Mouse (Mus musculus): ENCODE data around the gene Spint4. TPM values are rescaled to one million over a fixed set of nuclear protein-coding genes. Genes with fewer than 3 reads are reported as not detected.
A peak's percentile ranks its signal among the peaks of the same experiment; 100 is the strongest.

The Spint4 gene
- total RNA-seq, 2 experiments from 2014 or later, result not detected

DNA sequence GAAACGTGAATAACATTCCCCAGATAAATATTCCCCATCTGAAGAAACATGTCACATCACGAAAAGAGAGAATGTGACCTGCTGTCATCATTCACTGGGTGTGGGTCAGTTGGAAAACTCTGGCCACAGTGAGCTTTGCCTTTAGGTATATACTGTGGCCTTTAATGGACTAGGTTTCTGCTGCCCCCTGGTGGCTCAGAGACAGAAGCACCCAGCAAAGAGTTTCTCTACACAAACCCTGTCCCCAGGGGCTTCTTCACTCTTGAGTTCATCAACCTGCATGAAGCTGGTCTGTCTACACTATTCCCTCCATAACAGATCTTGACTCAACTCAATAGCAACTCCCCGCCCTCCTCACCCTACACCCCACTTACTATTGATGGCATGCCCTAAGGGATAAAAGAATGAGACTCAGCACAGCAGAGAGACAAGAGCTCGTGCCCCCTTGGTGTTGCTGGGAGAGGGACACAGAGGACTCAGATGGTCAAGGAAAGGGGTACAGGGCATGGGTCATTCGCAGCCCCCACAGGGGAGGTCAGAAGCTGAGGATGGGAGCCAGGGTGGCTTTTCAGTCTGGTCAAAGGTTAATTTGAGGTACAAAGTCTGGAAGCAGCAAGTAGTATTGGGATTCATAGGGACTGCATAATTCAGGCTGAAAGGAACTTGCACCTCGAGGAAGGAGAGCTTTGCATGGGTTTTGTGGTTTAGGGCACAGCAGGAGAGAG lies 27.8 kb downstream of the Spint4 start:
- DNase-seq, result peak; percentile 70 to 80
- intact Hi-C loops (cut with DNase I), result loop anchor here (1.0 kb wide), 2 partner anchors 47 to 134 kb away; no protein-coding TSS in a partner anchor

- intact Hi-C loops (cut with DNase I), result no loop called here
- no peak for DNase-seq
Measured at GRCm38 (mm10) chr2:164731719-164732118, 33.4 kb downstream of the Spint4 start.

DNA sequence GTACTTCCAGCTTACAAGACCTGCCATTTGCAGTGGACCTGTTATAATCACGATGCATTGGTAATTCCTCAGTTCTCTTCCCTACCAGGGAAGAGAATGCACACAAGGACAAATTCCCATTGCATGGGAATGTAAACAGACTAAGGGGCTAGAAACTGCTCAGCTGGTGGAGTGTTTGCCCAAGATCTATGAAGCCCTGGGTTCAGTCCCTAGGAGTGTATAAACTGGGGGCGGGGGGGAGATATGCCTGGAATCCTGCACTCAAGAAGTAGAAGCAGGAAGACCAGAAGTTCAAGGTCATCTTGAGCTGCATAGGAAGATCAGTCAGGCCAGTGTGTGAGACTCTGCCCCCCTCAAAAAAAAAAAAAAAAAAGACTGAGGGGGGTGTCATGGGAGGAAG lies 35.0 kb downstream of the Spint4 start:
- DNase-seq, result no peak
- intact Hi-C loops (cut with DNase I), result no loop called here

- intact Hi-C loops (cut with DNase I), result no loop called here
- DNase-seq, result no peak
Measured at GRCm38 (mm10) chr2:164734839-164735238, 36.5 kb downstream of the Spint4 start.

DNA sequence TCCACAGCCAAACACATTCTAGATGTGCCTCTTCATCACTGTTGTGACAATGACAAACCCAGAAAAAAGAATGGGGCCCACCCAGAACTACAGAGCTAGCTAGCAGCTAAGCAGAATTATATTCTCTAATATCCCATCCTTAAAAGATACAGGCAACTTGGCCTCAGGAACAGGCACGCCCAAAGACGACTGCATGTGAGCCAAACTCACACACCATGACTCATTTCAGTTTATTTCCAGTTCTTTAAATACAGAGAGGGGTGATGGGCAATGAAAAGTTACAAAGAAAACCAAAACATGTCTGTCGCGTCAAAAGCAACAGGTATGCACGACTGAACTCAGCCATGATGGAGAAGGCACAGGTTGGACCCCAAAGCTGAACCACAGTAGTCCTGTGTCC lies 37.1 kb downstream of the Spint4 start:
- DNase-seq, result no peak
- intact Hi-C loops (cut with DNase I), result no loop called here

- no peak for DNase-seq
- intact Hi-C loops (cut with DNase I), result no loop called here
Measured at GRCm38 (mm10) chr2:164737377-164738090, 39.2 kb downstream of the Spint4 start.

DNA sequence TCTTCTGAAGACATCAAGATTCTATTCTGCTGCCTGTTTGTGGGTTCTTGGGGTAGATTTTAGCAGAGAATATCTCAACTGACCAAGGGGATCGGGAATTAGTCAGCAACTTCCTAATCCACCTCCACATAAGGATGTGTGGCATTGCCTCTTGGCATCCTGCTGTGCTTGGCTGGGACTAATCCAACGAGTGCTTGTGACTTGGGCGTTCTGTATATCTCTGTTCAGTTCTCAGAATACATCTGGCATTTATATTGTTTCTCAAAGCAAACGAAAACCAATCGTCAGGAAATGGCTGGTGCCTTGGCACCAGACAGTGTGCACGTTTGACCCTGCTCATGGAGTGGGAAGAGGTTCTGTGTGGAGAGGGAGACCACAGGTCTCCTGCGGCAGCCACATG lies 41.6 kb downstream of the Spint4 start:
- intact Hi-C loops (cut with DNase I), result no loop called here
- no peak for DNase-seq

DNA sequence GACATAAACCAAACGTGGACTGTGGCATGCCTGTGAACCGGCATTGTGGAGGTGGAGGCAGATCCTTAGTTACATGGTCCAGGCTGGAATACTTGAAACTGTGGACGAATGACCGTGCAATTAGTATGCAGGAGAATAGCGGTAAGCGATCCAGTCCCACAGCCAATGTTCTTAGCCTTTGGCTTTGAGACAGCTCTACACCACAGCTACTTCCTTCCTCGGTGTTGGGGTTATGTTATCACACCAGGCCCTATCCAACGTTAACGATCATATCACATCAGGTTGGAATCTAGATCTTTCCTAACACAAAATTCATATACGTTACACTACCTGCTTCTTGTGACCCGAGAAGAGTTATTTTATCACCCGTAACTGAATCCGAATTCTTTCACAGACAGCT lies 46.7 kb downstream of the Spint4 start:
- intact Hi-C loops (cut with DNase I), result no loop called here
- DNase-seq, result no peak

GRCm38 (mm10) chr2:164745843-164746479 lies 47.7 kb downstream of the Spint4 start, which contains the start of the genes Wfdc3 and Dnttip1:
Gene Wfdc3 (minus strand): TSS chr2:164745931.
Gene Dnttip1 (plus strand): TSS chr2:164745983.
- peak; percentile 95 to 98 for DNase-seq
- intact Hi-C loops (cut with DNase I), result loop anchor here (2.0 kb wide), 1 partner anchor 21 kb away; no protein-coding TSS in a partner anchor

GRCm38 (mm10) chr2:164746693-164747092 lies 48.4 kb downstream of the Spint4 start:
- intact Hi-C loops (cut with DNase I), result loop anchor here (2.0 kb wide), 1 partner anchor 20 kb away; no protein-coding TSS in a partner anchor
- DNase-seq, result no peak

- DNase-seq, result no peak
- intact Hi-C loops (cut with DNase I), result no loop called here
Measured at GRCm38 (mm10) chr2:164748191-164748590, 49.9 kb downstream of the Spint4 start.

GRCm38 (mm10) chr2:164748991-164749390 lies 50.7 kb downstream of the Spint4 start:
- no peak for DNase-seq
- intact Hi-C loops (cut with DNase I), result no loop called here

Other genes with a start within 250 kb of the Spint4 start
- gene Sys1, start 241.5 kb upstream of the Spint4 start, total RNA-seq (2021), result 10 to 100 TPM; 21.3 to 25.1 TPM
- gene Gm20458, start 237.5 kb upstream of the Spint4 start, total RNA-seq (2021), result 1 to 10 TPM; 5.5 to 7.4 TPM
- gene Trp53tg5, start 224.8 kb upstream of the Spint4 start, total RNA-seq (2021), result not detected
- 10 to 100 TPM; 17.1 to 18.9 TPM for gene Dbndd2, start 212.4 kb upstream of the Spint4 start, total RNA-seq (2021)
- 10 to 100 TPM; 56.4 to 56.8 TPM for gene Pigt, start 201.0 kb upstream of the Spint4 start, total RNA-seq (2021)
- gene Wfdc2, start 136.1 kb upstream of the Spint4 start, total RNA-seq (2021), result 1 to 10 TPM in 1 of 2 experiments, under 1 TPM in 1; 0.84 to 1.0 TPM
- not detected for gene Spint3, start 125.0 kb upstream of the Spint4 start, total RNA-seq (2021)
- gene Wfdc6a, start 113.1 kb upstream of the Spint4 start, total RNA-seq (2021), result not detected
- gene Eppin, start 104.9 kb upstream of the Spint4 start, total RNA-seq (2021), result not detected
- gene Wfdc6b, start 85.0 kb upstream of the Spint4 start, total RNA-seq (2021), result not detected
- gene Wfdc8, start 84.9 kb upstream of the Spint4 start, total RNA-seq (2021), result not detected
- not detected for gene Wfdc16, start 59.7 kb upstream of the Spint4 start, total RNA-seq (2021)
- not detected for gene Wfdc10, start 42.5 kb upstream of the Spint4 start, total RNA-seq (2021)
- not detected for gene Wfdc9, start 41.9 kb upstream of the Spint4 start, total RNA-seq (2021)
- gene Wfdc11, start 24.4 kb upstream of the Spint4 start, total RNA-seq (2021), result not detected
- not detected for gene Wfdc13, start 13.4 kb upstream of the Spint4 start, total RNA-seq (2021)
- gene Spint5, start 16.8 kb downstream of the Spint4 start, total RNA-seq (2021), result not detected
- under 1 TPM; 0.17 to 0.40 TPM for gene Wfdc3, start 47.4 kb downstream of the Spint4 start, total RNA-seq (2021)
- gene Dnttip1, start 47.5 kb downstream of the Spint4 start, total RNA-seq (2021), result 10 to 100 TPM; 35.8 to 38.5 TPM
- gene Ube2c, start 71.4 kb downstream of the Spint4 start, total RNA-seq (2021), result 10 to 100 TPM; 31.7 to 32.5 TPM
- gene Tnnc2, start 81.5 kb downstream of the Spint4 start, total RNA-seq (2021), result under 1 TPM in 1 of 2 experiments, not detected in 1; 0.52 TPM
- 10 to 100 TPM; 25.9 to 26.3 TPM for gene Snx21, start 87.3 kb downstream of the Spint4 start, total RNA-seq (2021)
- gene Acot8, start 106.4 kb downstream of the Spint4 start, total RNA-seq (2021), result 10 to 100 TPM; 12.6 to 13.4 TPM
- 1 to 10 TPM; 2.1 to 2.9 TPM for gene Zswim3, start 106.6 kb downstream of the Spint4 start, total RNA-seq (2021)
- gene Zswim1, start 124.2 kb downstream of the Spint4 start, total RNA-seq (2021), result 1 to 10 TPM; 5.2 to 5.3 TPM
- under 1 TPM; 0.55 to 0.69 TPM for gene Spata25, start 130.0 kb downstream of the Spint4 start, total RNA-seq (2021)
- 100 to 1,000 TPM; 108 to 116 TPM for gene Ctsa, start 134.4 kb downstream of the Spint4 start, total RNA-seq (2021)
- gene Neurl2, start 135.0 kb downstream of the Spint4 start, total RNA-seq (2021), result 10 to 100 TPM; 26.4 to 35.8 TPM
- 10 to 100 TPM; 39.1 to 40.9 TPM for gene Pltp, start 159.2 kb downstream of the Spint4 start, total RNA-seq (2021)
- 10 to 100 TPM; 42.2 to 45.1 TPM for gene Pcif1, start 180.8 kb downstream of the Spint4 start, total RNA-seq (2021)
- 10 to 100 TPM; 11.5 to 12.2 TPM for gene Zfp335, start 213.3 kb downstream of the Spint4 start, total RNA-seq (2021)
- gene Mmp9, start 242.3 kb downstream of the Spint4 start, total RNA-seq (2021), result under 1 TPM; 0.47 to 0.89 TPM